Mouse (Mus musculus): Measurements from ENCODE around the gene Atg9a. TPM values are rescaled to one million over a fixed set of nuclear protein-coding genes. Genes with fewer than 3 reads are reported as not detected.

The Atg9a gene
- polyA plus RNA-seq, 1 experiment from 2014 or later = 27.6 TPM

GRCm38 (mm10) chr1:75214442-75214841 is 22.4 kb upstream of the Atg9a start:
- Histone ChIP-seq H3K4me1 (peaks cover 53% of the 10 kb centered on the region), H3K4me2 (no peak overlapping the region), H3K9ac (no peak overlapping the region), H3K9me3 (no peaks in the 10 kb centered on the region), H3K36me3 (peaks cover 30% of the 10 kb centered on the region; the same call in 1 of the 2 replicates), H3K27ac (0 out of 2 replicates have a peak overlapping the region, but pooled peaks have one; percentile 11), H3K4me3 (no peak overlapping the region), H3K27me3 (peaks cover 26% of the 10 kb centered on the region)
- no peak for ATAC-seq (ENCODE audit: borderline replicate concordance, extremely low read depth, low FRiP score, low TSS enrichment)
- 46% methylated on average over 2 of the region's 2 CpGs for WGBS

GRCm38 (mm10) chr1:75213096-75213495 is 21.1 kb upstream of the Atg9a start:
- no peak overlapping the region for H3K27ac ChIP-seq
- WGBS = 86% methylated on average over 7 of the region's 7 CpGs
- H3K4me1 ChIP-seq = peaks cover 49% of the 10 kb centered on the region

GRCm38 (mm10) chr1:75212542-75212941 is 20.5 kb upstream of the Atg9a start:
- H3K4me3 ChIP-seq = no peak overlapping the region
- H3K36me3 ChIP-seq = peaks cover 30% of the 10 kb centered on the region; the same call in 1 of the 2 replicates
- no peak overlapping the region for H3K27ac ChIP-seq
- ATAC-seq (ENCODE audit: borderline replicate concordance, extremely low read depth, low FRiP score, low TSS enrichment) = no peak
- H3K4me1 ChIP-seq = peaks cover 45% of the 10 kb centered on the region
- no peak overlapping the region for H3K9ac ChIP-seq
- H3K4me2 ChIP-seq = no peak overlapping the region
- 74% methylated on average over 4 of the region's 4 CpGs for WGBS
- H3K9me3 ChIP-seq = no peaks in the 10 kb centered on the region
- peaks cover 7% of the 10 kb centered on the region for H3K27me3 ChIP-seq

More at GRCm38 (mm10) chr1:75213096-75213495, 21.1 kb upstream of the Atg9a start:
- no peaks in the 10 kb centered on the region for H3K9me3 ChIP-seq
- H3K9ac ChIP-seq = no peak overlapping the region
- ATAC-seq (ENCODE audit: borderline replicate concordance, extremely low read depth, low FRiP score, low TSS enrichment) = no peak
- peaks cover 30% of the 10 kb centered on the region; the same call in 1 of the 2 replicates for H3K36me3 ChIP-seq
- peaks cover 12% of the 10 kb centered on the region for H3K27me3 ChIP-seq
- H3K4me2 ChIP-seq = no peak overlapping the region
- no peak overlapping the region for H3K4me3 ChIP-seq

GRCm38 (mm10) chr1:75211141-75211708 is 19.2 kb upstream of the Atg9a start:
- ATAC-seq (ENCODE audit: borderline replicate concordance, extremely low read depth, low FRiP score, low TSS enrichment) = peak; percentile 4; the same call in 1 of the 2 replicates
- H3K27me3 ChIP-seq = no peaks in the 10 kb centered on the region
- peak overlapping the region; percentile 70 for H3K4me3 ChIP-seq
- peak overlapping the region; percentile 87 for H3K9ac ChIP-seq
- peak overlapping the region; percentile 81 for H3K4me2 ChIP-seq
- peaks cover 30% of the 10 kb centered on the region; the same call in 1 of the 2 replicates for H3K36me3 ChIP-seq
- WGBS = 8% methylated on average over 17 of the region's 17 CpGs
- no peaks in the 10 kb centered on the region for H3K9me3 ChIP-seq
- peaks cover 45% of the 10 kb centered on the region for H3K4me1 ChIP-seq
- H3K27ac ChIP-seq = no peak overlapping the region

- Histone ChIP-seq H3K4me2 (peak within 1 kb of the TSS; percentile 81), H3K4me1 (peaks cover 45% of the 10 kb centered on the region), H3K4me3 (peak within 1 kb of the TSS; percentile 70), H3K27ac (no peak within 1 kb of the TSS), H3K9ac (peak within 1 kb of the TSS; percentile 87), H3K9me3 (no peaks in the 10 kb centered on the region), H3K36me3 (peaks cover 25% of the 10 kb centered on the region; the same call in 1 of the 2 replicates), H3K27me3 (no peaks in the 10 kb centered on the region)
- WGBS = 5% methylated on average over 42 of the region's 42 CpGs
- peak; percentile 92 for ATAC-seq (ENCODE audit: borderline replicate concordance, extremely low read depth, low FRiP score, low TSS enrichment)
Measured at GRCm38 (mm10) chr1:75210136-75211087, 18.4 kb upstream of the Atg9a start, which contains the start of the genes Glb1l and Stk16. TSS of gene Glb1l (minus strand) at chr1:75210813. TSS of gene Stk16 (plus strand) at chr1:75210838.

- 10% methylated on average over 34 of the region's 34 CpGs for WGBS
- no peaks in the 10 kb centered on the region for H3K27me3 ChIP-seq
- peaks cover 39% of the 10 kb centered on the region for H3K4me1 ChIP-seq
- H3K9ac ChIP-seq = peak overlapping the region; percentile 52
- H3K36me3 ChIP-seq = peaks cover 17% of the 10 kb centered on the region; the same call in 1 of the 2 replicates
- peak overlapping the region; percentile 15; the same call in 1 of the 2 replicates for H3K27ac ChIP-seq
- ATAC-seq (ENCODE audit: borderline replicate concordance, extremely low read depth, low FRiP score, low TSS enrichment) = no peak
- no peaks in the 10 kb centered on the region for H3K9me3 ChIP-seq
- H3K4me3 ChIP-seq = peak overlapping the region; percentile 70
- H3K4me2 ChIP-seq = peak overlapping the region; percentile 81
Measured at GRCm38 (mm10) chr1:75208967-75209678, 17.1 kb upstream of the Atg9a start.

GRCm38 (mm10) chr1:75201236-75201635 is 9.2 kb upstream of the Atg9a start:
- WGBS = 91% methylated on average over 1 of the region's 1 CpGs
- Histone ChIP-seq H3K36me3 (peaks cover 36% of the 10 kb centered on the region), H3K27me3 (no peaks in the 10 kb centered on the region), H3K9ac (no peak overlapping the region), H3K4me3 (no peak overlapping the region), H3K4me2 (no peak overlapping the region), H3K9me3 (no peaks in the 10 kb centered on the region), H3K27ac (no peak overlapping the region), H3K4me1 (no peaks in the 10 kb centered on the region)
- ATAC-seq (ENCODE audit: borderline replicate concordance, extremely low read depth, low FRiP score, low TSS enrichment) = no peak

GRCm38 (mm10) chr1:75192452-75192851 is 456 bp upstream of the Atg9a start:
- Histone ChIP-seq H3K9ac (peak overlapping the region; percentile 91), H3K4me3 (peak overlapping the region; percentile 87), H3K27me3 (no peaks in the 10 kb centered on the region), H3K27ac (peak overlapping the region; percentile 90), H3K36me3 (peaks cover 18% of the 10 kb centered on the region), H3K9me3 (no peaks in the 10 kb centered on the region), H3K4me2 (peak overlapping the region; percentile 90), H3K4me1 (peaks cover 19% of the 10 kb centered on the region)
- peak; percentile 33; the same call in 1 of the 2 replicates for ATAC-seq (ENCODE audit: borderline replicate concordance, extremely low read depth, low FRiP score, low TSS enrichment)
- WGBS = under 1% methylated on average over 19 of the region's 19 CpGs

- Histone ChIP-seq H3K4me2 (peak overlapping the region; percentile 90), H3K4me3 (peak overlapping the region; percentile 87), H3K4me1 (peaks cover 19% of the 10 kb centered on the region), H3K36me3 (peaks cover 18% of the 10 kb centered on the region), H3K27ac (peak overlapping the region; percentile 70), H3K9me3 (no peaks in the 10 kb centered on the region), H3K27me3 (no peaks in the 10 kb centered on the region), H3K9ac (peak overlapping the region; percentile 88)
- 33% methylated on average over 5 of the region's 5 CpGs for WGBS
- peak; percentile 39; the same call in 1 of the 2 replicates for ATAC-seq (ENCODE audit: borderline replicate concordance, extremely low read depth, low FRiP score, low TSS enrichment)
Measured at GRCm38 (mm10) chr1:75191258-75191621, 756 bp downstream of the Atg9a start.

GRCm38 (mm10) chr1:75190577-75190976 is 1.4 kb downstream of the Atg9a start:
- ATAC-seq (ENCODE audit: borderline replicate concordance, extremely low read depth, low FRiP score, low TSS enrichment) = no peak

GRCm38 (mm10) chr1:75187914-75188483 is 4.0 kb downstream of the Atg9a start:
- Histone ChIP-seq H3K27ac (no peak overlapping the region), H3K9me3 (no peaks in the 10 kb centered on the region), H3K36me3 (peaks cover 37% of the 10 kb centered on the region)

More at GRCm38 (mm10) chr1:75190577-75190976, 1.4 kb downstream of the Atg9a start:
- Histone ChIP-seq H3K36me3 (peaks cover 25% of the 10 kb centered on the region), H3K4me1 (peaks cover 19% of the 10 kb centered on the region), H3K27ac (no peak overlapping the region), H3K9me3 (no peaks in the 10 kb centered on the region), H3K4me3 (peak overlapping the region; percentile 87; the same call in 1 of the 2 replicates), H3K4me2 (peak overlapping the region; percentile 90; the same call in 1 of the 2 replicates), H3K9ac (peak overlapping the region; percentile 88), H3K27me3 (no peaks in the 10 kb centered on the region)
- 36% methylated on average over 2 of the region's 2 CpGs for WGBS

More at GRCm38 (mm10) chr1:75187914-75188483, 4.0 kb downstream of the Atg9a start:
- WGBS = 84% methylated on average over 2 of the region's 2 CpGs
- no peak for ATAC-seq (ENCODE audit: borderline replicate concordance, extremely low read depth, low FRiP score, low TSS enrichment)
- peaks cover 13% of the 10 kb centered on the region for H3K4me1 ChIP-seq
- no peak overlapping the region for H3K9ac ChIP-seq
- H3K4me2 ChIP-seq = no peak overlapping the region
- H3K27me3 ChIP-seq = no peaks in the 10 kb centered on the region
- no peak overlapping the region for H3K4me3 ChIP-seq
